Mouse (Mus musculus) thymus, adult 2 months (tissue): Measurements from ENCODE around the gene Gal3st3. TPM values are rescaled to one million over a fixed set of nuclear protein-coding genes. Genes with fewer than 3 reads are reported as not detected.
A peak's percentile ranks its signal among the peaks of the same experiment; 100 is the strongest.

Experiments used
- DNase-seq: peaks from one replicate; pipeline ENCODE4 v3.0.0; 2021
- H3K27ac ChIP-seq: fragments of 200-500 bp; 2 replicates; pipeline ENCODE4 v1.5.1; 2012; ENCODE audit warnings: low read length, control low read depth; ENCODE audit not compliant: control insufficient read depth, insufficient read depth
- H3K27me3 ChIP-seq: fragments of 200-500 bp; 2 replicates; pipeline ENCODE4 v1.6.1; 2012; ENCODE audit warnings: mild to moderate bottlenecking, low read length, moderate library complexity, mixed read lengths; ENCODE audit not compliant: control insufficient read depth, insufficient read depth
- H3K36me3 ChIP-seq: fragments of 200-500 bp; 2 replicates; pipeline ENCODE4 v1.6.1; 2012; ENCODE audit warnings: mild to moderate bottlenecking, low read length, moderate library complexity; ENCODE audit not compliant: control insufficient read depth, insufficient read depth
- H3K4me1 ChIP-seq: fragments of 200-500 bp; replicated peaks from 2 replicates; pipeline ENCODE4 v1.6.1; 2012; ENCODE audit warnings: low read length; ENCODE audit not compliant: control insufficient read depth, insufficient read depth
- H3K4me3 ChIP-seq: fragments of 200-500 bp; 2 replicates; pipeline ENCODE4 v1.5.1; 2012; ENCODE audit warnings: mild to moderate bottlenecking, low read length, control low read depth, moderate library complexity; ENCODE audit not compliant: control insufficient read depth, insufficient read depth
- CTCF ChIP-seq: fragments of 200-500 bp; IDR thresholded peaks from 2 replicates; pipeline ENCODE4 v1.5.1; 2012; ENCODE audit warnings: mild to moderate bottlenecking, control low read depth, low read length, moderate library complexity, borderline replicate concordance; ENCODE audit not compliant: control insufficient read depth, poor library complexity, insufficient read depth; ENCODE audit errors: extremely low read depth
- POLR2A ChIP-seq: fragments of 200-500 bp; IDR thresholded peaks from 2 replicates; pipeline ENCODE4 v1.6.1; 2012; ENCODE audit warnings: mild to moderate bottlenecking, low read length, control low read depth, moderate library complexity; ENCODE audit not compliant: control insufficient read depth, poor library complexity, insufficient read depth; ENCODE audit errors: extremely low read depth
- WGBS: fragments of 180-500 bp; shearing (Covaris S2); methylation state at CpG from one replicate; pipeline ENCODE4 v1.1.7; 2018; 5-methylcytosine and 5-hydroxymethylcytosine counted together
- polyA plus RNA-seq: library from polyadenylated mRNA; depleted of rRNA; stranded (reverse); fragments of >200 nt; gene quantifications from 2 replicates; pipeline ENCODE4 v1.2.3, GENCODE M21; 2012

Gene Gal3st3
- polyA plus RNA-seq, 1 experiment: 6.3 TPM

GRCm38 (mm10) chr19:5278381-5278780 is 19.8 kb upstream of the Gal3st3 start:
- no peak for DNase-seq
- TF ChIP-seq CTCF: no peak
- 91% methylated on average over 8 of the region's 8 CpGs for WGBS
- Histone ChIP-seq H3K36me3 (peaks cover 64% of the 10 kb centered on the region), H3K4me1 (peaks cover 11% of the 10 kb centered on the region), H3K27me3 (no peaks in the 10 kb centered on the region), H3K4me3 (no peak overlapping the region), H3K27ac (no peak overlapping the region)

GRCm38 (mm10) chr19:5294972-5295735 is 3.0 kb upstream of the Gal3st3 start, which contains the start of gene Sf3b2:
Sf3b2 (minus strand) TSS chr19:5295455.
- TF ChIP-seq POLR2A (peak; percentile 67), CTCF (0 out of 2 replicates have a peak, but pooled peaks have one; percentile 56)
- peak within 1 kb of the TSS; percentile 80 for H3K27ac ChIP-seq
- peaks cover 6% of the 10 kb centered on the region for H3K4me1 ChIP-seq
- DNase-seq: peak; percentile 95
- peak within 1 kb of the TSS; percentile 76 for H3K4me3 ChIP-seq
- WGBS: under 1% methylated on average over 46 of the region's 46 CpGs
- H3K27me3 ChIP-seq: no peaks in the 10 kb centered on the region
- H3K36me3 ChIP-seq: peaks cover 21% of the 10 kb centered on the region

- Histone ChIP-seq H3K27ac (peak overlapping the region; percentile 80), H3K4me3 (peak overlapping the region; percentile 50), H3K36me3 (peaks cover 15% of the 10 kb centered on the region), H3K27me3 (no peaks in the 10 kb centered on the region), H3K4me1 (peaks cover 6% of the 10 kb centered on the region)
- under 1% methylated on average over 13 of the region's 13 CpGs for WGBS
- DNase-seq: no peak
- TF ChIP-seq CTCF (no peak), POLR2A (no peak)
Measured at GRCm38 (mm10) chr19:5295736-5296075, 2.4 kb upstream of the Gal3st3 start.

- no peak overlapping the region for H3K4me3 ChIP-seq
- H3K27me3 ChIP-seq: no peaks in the 10 kb centered on the region
- TF ChIP-seq POLR2A (no peak), CTCF (no peak)
- H3K4me1 ChIP-seq: peaks cover 6% of the 10 kb centered on the region
- peaks cover 7% of the 10 kb centered on the region for H3K36me3 ChIP-seq
- no peak for DNase-seq
- no peak overlapping the region for H3K27ac ChIP-seq
- WGBS: 88% methylated on average over 5 of the region's 5 CpGs
Measured at GRCm38 (mm10) chr19:5296630-5297029, 1.5 kb upstream of the Gal3st3 start.

GRCm38 (mm10) chr19:5300588-5300987 is 2.5 kb downstream of the Gal3st3 start:
- TF ChIP-seq CTCF (no peak), POLR2A (no peak)
- Histone ChIP-seq H3K4me1 (0 out of 2 replicates have a peak, but pooled peaks cover 2% of the 10 kb centered on the region), H3K27me3 (no peaks in the 10 kb centered on the region), H3K27ac (no peak overlapping the region), H3K4me3 (no peak overlapping the region), H3K36me3 (no peaks in the 10 kb centered on the region)
- WGBS: 77% methylated on average over 6 of the region's 6 CpGs
- DNase-seq: no peak

- DNase-seq: peak; percentile 85
- Histone ChIP-seq H3K27ac (no peak overlapping the region), H3K4me3 (no peak overlapping the region), H3K4me1 (0 out of 2 replicates have a peak, but pooled peaks cover 3% of the 10 kb centered on the region), H3K27me3 (no peaks in the 10 kb centered on the region), H3K36me3 (no peaks in the 10 kb centered on the region)
- TF ChIP-seq POLR2A (no peak), CTCF (peak; percentile 79)
- WGBS: 5% methylated on average over 4 of the region's 4 CpGs
Measured at GRCm38 (mm10) chr19:5302455-5302854, 4.3 kb downstream of the Gal3st3 start.
